Mouse (Mus musculus) erythroid progenitor cell, adult 5-6 weeks (primary cell): ENCODE results near the gene Il20. TPM values are rescaled to one million over a fixed set of nuclear protein-coding genes. Genes with fewer than 3 reads are reported as not detected.

ENCODE experiments used
- ATAC-seq: replicated peaks from 2 replicates; pipeline ENCODE4 v1.8.0; 2016; ENCODE audit warnings: moderate number of reproducible peaks, mild to moderate bottlenecking, moderate TSS enrichment, inconsistent platforms; ENCODE audit not compliant: poor library complexity, low FRiP score, severe bottlenecking
- total RNA-seq, 2 experiments: library from RNA; stranded (forward) in 1 of 2; stranded (reverse) in 1 of 2; fragments of 150-400 nt in 1 of 2; fragments of 186-747, 209-891 nt in 1 of 2; gene quantifications; 2 replicates each; pipeline versions ENCODE4 v1.2.3 to v1.2.4; 2015 to 2017; ENCODE audit warnings: low replicate concordance in 2 of 2

Il20 gene
- total RNA-seq, 2 experiments from 2014 or later, result not detected

GRCm38 (mm10) chr1:130875139-130875538 lies 36.1 kb downstream of the Il20 start:
- no peak for ATAC-seq

GRCm38 (mm10) chr1:130872912-130873311 lies 38.3 kb downstream of the Il20 start:
- no peak for ATAC-seq

GRCm38 (mm10) chr1:130865541-130866221 lies 45.6 kb downstream of the Il20 start, which contains the start of gene Fcmr:
Gene Fcmr, plus strand, starts transcription at chr1:130865669.
- ATAC-seq, result no peak

- no peak for ATAC-seq
Measured at GRCm38 (mm10) chr1:130864741-130865140, 46.5 kb downstream of the Il20 start.

- ATAC-seq, result no peak
Measured at GRCm38 (mm10) chr1:130864238-130864637, 47.0 kb downstream of the Il20 start.

GRCm38 (mm10) chr1:130857456-130857855 lies 53.8 kb downstream of the Il20 start:
- ATAC-seq, result no peak

Other genes with a start within 250 kb of the Il20 start
- not detected in 2 replicates for gene C4bp, start 249.8 kb downstream of the Il20 start, total RNA-seq (2015; ENCODE audit: low replicate concordance)
- gene C4bp, start 249.8 kb downstream of the Il20 start, total RNA-seq (2017; ENCODE audit: low replicate concordance), result not detected in 2 replicates
- gene Gm29427, start 195.7 kb downstream of the Il20 start, total RNA-seq (2015; ENCODE audit: low replicate concordance), result not detected in 2 replicates
- gene Gm29427, start 195.7 kb downstream of the Il20 start, total RNA-seq (2017; ENCODE audit: low replicate concordance), result not detected in 2 replicates
- gene Yod1, start 194.1 kb downstream of the Il20 start, total RNA-seq (2015; ENCODE audit: low replicate concordance), result 54.8 and 88.0 TPM in 2 replicates
- 53.1 and 58.8 TPM in 2 replicates for gene Yod1, start 194.1 kb downstream of the Il20 start, total RNA-seq (2017; ENCODE audit: low replicate concordance)
- 23.5 and 26.7 TPM in 2 replicates for gene Pfkfb2, start 182.2 kb downstream of the Il20 start, total RNA-seq (2015; ENCODE audit: low replicate concordance)
- gene Pfkfb2, start 182.2 kb downstream of the Il20 start, total RNA-seq (2017; ENCODE audit: low replicate concordance), result 38.4 and 45.7 TPM in 2 replicates
- gene AA986860, start 179.5 kb downstream of the Il20 start, total RNA-seq (2015; ENCODE audit: low replicate concordance), result 8.6 and 11.3 TPM in 2 replicates
- gene AA986860, start 179.5 kb downstream of the Il20 start, total RNA-seq (2017; ENCODE audit: low replicate concordance), result 8.0 and 9.4 TPM in 2 replicates
- not detected in 2 replicates for gene Fcamr, start 110.5 kb downstream of the Il20 start, total RNA-seq (2015; ENCODE audit: low replicate concordance)
- not detected in 2 replicates for gene Fcamr, start 110.5 kb downstream of the Il20 start, total RNA-seq (2017; ENCODE audit: low replicate concordance)
- gene Pigr, start 84.8 kb downstream of the Il20 start, total RNA-seq (2015; ENCODE audit: low replicate concordance), result not detected in 2 replicates
- gene Pigr, start 84.8 kb downstream of the Il20 start, total RNA-seq (2017; ENCODE audit: low replicate concordance), result not detected in 2 replicates
- gene Fcmr, start 45.8 kb downstream of the Il20 start, total RNA-seq (2015; ENCODE audit: low replicate concordance), result 11.2 and 16.3 TPM in 2 replicates
- gene Fcmr, start 45.8 kb downstream of the Il20 start, total RNA-seq (2017; ENCODE audit: low replicate concordance), result 4.7 and 9.2 TPM in 2 replicates
- gene Il24, start 24.0 kb downstream of the Il20 start, total RNA-seq (2015; ENCODE audit: low replicate concordance), result not detected in 2 replicates
- not detected in 2 replicates for gene Il24, start 24.0 kb downstream of the Il20 start, total RNA-seq (2017; ENCODE audit: low replicate concordance)
- not detected in 2 replicates for gene Il19, start 28.7 kb upstream of the Il20 start, total RNA-seq (2015; ENCODE audit: low replicate concordance)
- not detected in 2 replicates for gene Il19, start 28.7 kb upstream of the Il20 start, total RNA-seq (2017; ENCODE audit: low replicate concordance)
- not detected in 2 replicates for gene Il10, start 108.4 kb upstream of the Il20 start, total RNA-seq (2015; ENCODE audit: low replicate concordance)
- not detected in 2 replicates for gene Il10, start 108.4 kb upstream of the Il20 start, total RNA-seq (2017; ENCODE audit: low replicate concordance)
- 30.3 and 36.9 TPM in 2 replicates for gene Mapkapk2, start 186.4 kb upstream of the Il20 start, total RNA-seq (2015; ENCODE audit: low replicate concordance)
- gene Mapkapk2, start 186.4 kb upstream of the Il20 start, total RNA-seq (2017; ENCODE audit: low replicate concordance), result 16.0 and 23.2 TPM in 2 replicates
- gene Dyrk3, start 226.9 kb upstream of the Il20 start, total RNA-seq (2015; ENCODE audit: low replicate concordance), result 25.2 and 25.9 TPM in 2 replicates
- gene Dyrk3, start 226.9 kb upstream of the Il20 start, total RNA-seq (2017; ENCODE audit: low replicate concordance), result 14.4 and 23.5 TPM in 2 replicates
- gene Eif2d, start 241.7 kb upstream of the Il20 start, total RNA-seq (2015; ENCODE audit: low replicate concordance), result 28.1 and 29.6 TPM in 2 replicates
- gene Eif2d, start 241.7 kb upstream of the Il20 start, total RNA-seq (2017; ENCODE audit: low replicate concordance), result 14.4 and 19.4 TPM in 2 replicates